ENCODE assay signal across 7 mouse cellular contexts in genomic region chr11:101785143-101785851, GRCm38 (mm10). TPM values are rescaled to one million over a fixed set of nuclear protein-coding genes. Genes with fewer than 3 reads are reported as not detected.
DNase-seq lines count a peak whose midpoint lies in the region; ATAC-seq and TF ChIP-seq lines count a peak whose summit lies in the region.

TSS of gene Etv4 (minus strand) at chr11:101785371.

- peak within 1 kb of the TSS; percentile 52 for H3K4me3 ChIP-seq in limb, embryonic 11.5 days (ENCODE audit: low read depth, low read length)
- H3K4me3 ChIP-seq in midbrain, embryonic 14.5 days (replicated peaks; ENCODE audit: low read depth, low read length) = peak within 1 kb of the TSS; percentile 48
- H3K4me3 ChIP-seq in spleen, adult 2 months (ENCODE audit: extremely low read depth, insufficient read depth, insufficient read length) = peak within 1 kb of the TSS; percentile 54; the same call in 1 of the 2 replicates

- WGBS in limb, embryonic 11.5 days = under 1% methylated on average over 35 of the region's 35 CpGs
- 1% methylated on average over 35 of the region's 35 CpGs for WGBS in midbrain, embryonic 14.5 days
- under 1% methylated on average over 35 of the region's 35 CpGs for WGBS in spleen, adult 2 months

- no peaks in the 10 kb centered on the region for H3K9me3 ChIP-seq in limb, embryonic 11.5 days (ENCODE audit: control insufficient read depth, low read length)
- no peaks in the 10 kb centered on the region for H3K9me3 ChIP-seq in midbrain, embryonic 14.5 days (ENCODE audit: control insufficient read depth, low read length)

- TF ChIP-seq POLR2A in spleen, adult 2 months (IDR thresholded peaks at IDR 0.05; ENCODE audit: low read depth, low read length) = no peak

- TF ChIP-seq CTCF in spleen, adult 2 months (IDR thresholded peaks at IDR 0.05; ENCODE audit: extremely low read depth, insufficient read depth, insufficient read length, insufficient replicate concordance) = no peak

- peak; percentile 87 for ATAC-seq in limb, embryonic 11.5 days (ENCODE audit: insufficient number of reproducible peaks, low FRiP score, low TSS enrichment, low read depth)
- peak; percentile 93 for ATAC-seq in midbrain, embryonic 14.5 days (ENCODE audit: low FRiP score, low TSS enrichment)

- DNase-seq in adrenal gland, adult 8-10 months = peak; percentile 87
- peak; percentile 95 for DNase-seq in embryo, embryonic 9.5 days (ENCODE audit: extremely low spot score)
- DNase-seq in heart, adult 11 months = peak; percentile 99
- DNase-seq in kidney, adult 18-20 months = peak; percentile 69
- peak; percentile 96 for DNase-seq in limb, embryonic 11.5 days (ENCODE audit: low spot score)
- DNase-seq in midbrain, embryonic 14.5 days = peak; percentile 97
- DNase-seq in spleen, adult 2 months (ENCODE audit: low read depth in 1 of 2, low spot score in 2 of 2) = peak; percentile 54 to 78

- H3K9ac ChIP-seq in limb, embryonic 11.5 days (ENCODE audit: low read length) = peak within 1 kb of the TSS; percentile 76
- peak within 1 kb of the TSS; percentile 39 for H3K9ac ChIP-seq in midbrain, embryonic 14.5 days (replicated peaks; ENCODE audit: low read length)

- peak within 1 kb of the TSS; percentile 83 for H3K27ac ChIP-seq in limb, embryonic 11.5 days (replicated peaks; ENCODE audit: low read depth, low read length)
- 0 out of 2 replicates have a peak within 1 kb of the TSS, but pooled peaks have one; percentile 41 for H3K27ac ChIP-seq in midbrain, embryonic 14.5 days (replicated peaks; ENCODE audit: low read depth, low read length)
- no peak within 1 kb of the TSS for H3K27ac ChIP-seq in spleen, adult 2 months (ENCODE audit: insufficient read depth, low read length)

- H3K36me3 ChIP-seq in limb, embryonic 11.5 days (ENCODE audit: control insufficient read depth, insufficient read depth, low read length) = no peaks in the 10 kb centered on the region
- no peaks in the 10 kb centered on the region for H3K36me3 ChIP-seq in midbrain, embryonic 14.5 days (ENCODE audit: control insufficient read depth, insufficient read depth, low read length)
- no peaks in the 10 kb centered on the region for H3K36me3 ChIP-seq in spleen, adult 2 months (ENCODE audit: control insufficient read depth, insufficient read depth, low read length)

- H3K27me3 ChIP-seq in limb, embryonic 11.5 days (ENCODE audit: control insufficient read depth, insufficient read depth, low read length) = peaks cover 11% of the 10 kb centered on the region; the same call in 1 of the 2 replicates
- H3K27me3 ChIP-seq in midbrain, embryonic 14.5 days (ENCODE audit: control insufficient read depth, insufficient read depth, low read length) = peaks cover 67% of the 10 kb centered on the region
- peaks cover 21% of the 10 kb centered on the region for H3K27me3 ChIP-seq in spleen, adult 2 months (ENCODE audit: control insufficient read depth, insufficient read depth, low read length)

- 0 out of 2 replicates have a peak, but pooled peaks cover 11% of the 10 kb centered on the region for H3K4me1 ChIP-seq in limb, embryonic 11.5 days (ENCODE audit: control insufficient read depth, insufficient read depth, low read length)
- peaks cover 11% of the 10 kb centered on the region; the same call in 1 of the 2 replicates for H3K4me1 ChIP-seq in midbrain, embryonic 14.5 days (ENCODE audit: control insufficient read depth, insufficient read depth, low read length)
- peaks cover 7% of the 10 kb centered on the region; the same call in 1 of the 2 replicates for H3K4me1 ChIP-seq in spleen, adult 2 months (ENCODE audit: control insufficient read depth, insufficient read depth, insufficient read length)

- H3K4me2 ChIP-seq in limb, embryonic 11.5 days (ENCODE audit: low read depth, severe bottlenecking) = peak within 1 kb of the TSS; percentile 76
- peak within 1 kb of the TSS; percentile 98 for H3K4me2 ChIP-seq in midbrain, embryonic 14.5 days (ENCODE audit: low read length)

RNA-seq across cellular contexts. Expression of gene Etv4, which starts in this region (rescaled TPM):
- total RNA-seq in adrenal gland, adult 8-10 months (2022) = 1 to 10 TPM in 3 of 4 experiments, under 1 TPM in 1; 0.80 to 1.9 (median 1.4) TPM
- 27.6 and 29.3 TPM in 2 replicates for polyA plus RNA-seq in limb, embryonic 11.5 days (2014; fragmentation: Nextera tagmentation; extraction: Ambion mirVana)
- 4.0 and 6.9 TPM in 2 replicates for polyA plus RNA-seq in midbrain, embryonic 14.5 days (2014; fragmentation: Nextera tagmentation; extraction: Ambion mirVana)
- 0.16 and 0.34 TPM in 2 replicates for polyA plus RNA-seq in spleen, adult 2 months (2012; rRNA removed)

Comparison
In these comparisons a context has a peak if more than half of its experiments do, and no peak if none do; other contexts are left out.
1. Peak in DNase-seq and H3K4me3 ChIP-seq in spleen, adult 2 months; RNA of the gene not detected or under 1 TPM.